Mouse (Mus musculus) cerebellum, adult 11-12 months (tissue): ENCODE data around the gene Lhfp.

Source experiments
- DNase-seq: peaks from one replicate; pipeline ENCODE4 v3.0.0; 2022

Gene Lhfp

GRCm38 (mm10) chr3:53284471-53285177, 243.3 kb downstream of the Lhfp start:
- DNase-seq: no peak

GRCm38 (mm10) chr3:53288662-53289061, 247.3 kb downstream of the Lhfp start:
- DNase-seq: no peak

- DNase-seq: no peak
Observed at GRCm38 (mm10) chr3:53289589-53290219, 248.4 kb downstream of the Lhfp start.

DNA sequence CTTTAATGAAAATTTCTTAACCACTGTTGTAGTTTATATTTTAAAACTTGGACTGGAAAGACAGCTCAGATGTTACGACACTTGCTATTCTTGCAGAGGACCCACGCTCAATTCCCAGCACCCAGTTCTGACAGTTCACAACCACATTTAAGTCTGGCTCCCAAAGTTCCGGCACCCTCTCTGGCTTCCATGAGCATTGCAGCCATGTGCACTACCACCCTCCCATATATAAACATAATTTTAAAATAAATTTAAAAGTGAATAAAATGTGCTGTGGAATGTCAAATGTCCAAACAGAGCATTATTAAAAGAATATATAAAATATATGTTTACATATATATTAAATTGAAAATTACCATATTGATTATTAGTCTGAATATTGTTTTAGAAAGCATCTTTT, 249.9 kb downstream of the Lhfp start:
- no peak for DNase-seq

GRCm38 (mm10) chr3:53291945-53292344, 250.6 kb downstream of the Lhfp start:
- DNase-seq: no peak

DNA sequence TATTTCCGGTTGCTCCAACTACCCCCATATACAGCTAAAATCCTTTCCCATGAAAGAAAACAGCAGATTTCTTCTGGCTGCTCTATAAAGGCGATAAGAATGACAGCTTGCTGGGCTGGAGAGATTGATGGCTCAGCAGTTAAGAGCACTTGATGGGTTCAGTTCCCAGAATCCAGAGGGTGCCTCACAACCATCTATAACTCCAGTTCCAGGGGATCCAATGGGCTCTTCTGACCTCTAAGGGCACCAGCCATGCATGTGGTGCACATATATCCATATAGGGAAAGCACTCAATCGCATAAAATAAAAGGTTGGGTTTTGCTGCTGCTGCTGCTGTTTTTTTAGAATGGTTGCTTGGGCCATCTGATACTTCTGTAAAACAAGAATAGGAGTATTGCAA, 251.1 kb downstream of the Lhfp start:
- DNase-seq: no peak

DNA sequence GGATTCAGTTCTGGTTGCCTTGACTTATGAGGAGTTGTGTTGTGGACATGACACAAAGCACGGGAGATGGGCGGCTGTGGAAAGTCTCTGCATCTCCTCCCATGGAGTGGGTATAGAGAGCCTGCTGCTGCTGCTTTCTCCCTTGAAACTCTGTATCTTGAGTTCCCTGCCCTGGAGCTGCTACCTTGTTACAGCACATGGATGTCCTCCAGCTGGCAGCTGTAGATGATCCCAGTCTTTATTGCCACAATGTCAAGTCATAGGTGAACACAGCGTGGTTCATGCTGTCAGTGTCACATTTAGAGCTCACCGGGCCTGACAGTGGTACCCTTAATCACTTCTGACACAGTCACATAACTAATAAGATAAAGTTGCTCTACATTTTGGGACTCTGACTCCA, 251.7 kb downstream of the Lhfp start:
- no peak for DNase-seq

- DNase-seq: no peak
Observed at GRCm38 (mm10) chr3:53293901-53294433, 252.6 kb downstream of the Lhfp start.

GRCm38 (mm10) chr3:53294855-53295254, 253.5 kb downstream of the Lhfp start:
- DNase-seq: no peak

DNA sequence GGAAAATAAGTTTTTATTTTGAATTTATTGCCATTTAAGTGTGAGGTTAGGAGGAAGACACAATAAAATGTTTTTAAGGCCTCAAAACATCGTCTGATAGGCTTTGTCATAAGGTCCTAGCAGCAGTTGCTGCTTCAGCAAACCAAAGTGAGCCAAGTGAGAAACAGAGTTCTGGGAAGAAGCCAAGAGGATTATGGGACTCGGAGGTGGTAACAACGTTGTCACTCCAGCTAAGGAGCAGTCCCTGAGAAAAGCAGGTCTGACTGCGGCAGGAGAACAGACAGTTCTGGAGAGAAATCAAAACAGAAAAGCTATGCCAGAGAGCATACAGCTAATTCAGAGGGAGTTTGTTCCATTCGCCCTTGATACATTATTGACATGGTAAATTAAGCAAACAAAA, 260.5 kb downstream of the Lhfp start:
- DNase-seq: no peak

DNA sequence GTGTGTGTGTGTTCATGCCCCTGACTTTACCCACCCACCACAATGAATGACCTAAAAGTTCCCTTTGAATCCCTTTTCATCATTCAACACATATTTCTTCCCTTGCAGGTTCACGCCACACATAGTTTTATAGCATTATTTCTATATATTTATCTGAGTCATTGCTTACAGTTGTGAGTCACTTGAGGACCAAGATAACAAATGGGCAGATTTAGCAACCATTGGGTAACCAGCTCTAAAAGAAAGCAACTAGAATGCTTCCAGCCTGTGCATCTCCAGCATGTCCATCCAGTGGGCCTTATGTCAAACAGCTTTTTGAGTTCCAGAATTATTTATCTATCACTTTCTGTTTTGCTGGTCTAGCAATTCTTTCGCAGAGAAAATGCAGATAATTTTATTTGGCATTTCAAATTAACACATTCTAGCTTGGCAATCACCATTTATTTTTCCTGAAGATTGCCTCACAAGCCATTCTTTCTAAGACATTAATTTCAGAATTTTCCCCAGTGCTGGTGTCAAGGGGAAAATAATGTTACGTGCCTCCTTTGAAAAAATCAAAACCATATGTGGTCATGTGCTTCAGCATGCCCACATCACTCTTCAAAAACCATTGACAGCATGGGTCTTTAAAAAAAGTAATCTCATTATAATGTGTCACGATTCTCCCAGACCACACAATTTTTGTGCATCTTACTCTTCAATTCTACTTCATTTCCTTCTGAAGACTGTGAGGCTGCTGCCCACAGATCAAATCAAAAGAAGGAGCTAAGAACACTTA, 263.0 kb downstream of the Lhfp start:
- DNase-seq: no peak

DNA sequence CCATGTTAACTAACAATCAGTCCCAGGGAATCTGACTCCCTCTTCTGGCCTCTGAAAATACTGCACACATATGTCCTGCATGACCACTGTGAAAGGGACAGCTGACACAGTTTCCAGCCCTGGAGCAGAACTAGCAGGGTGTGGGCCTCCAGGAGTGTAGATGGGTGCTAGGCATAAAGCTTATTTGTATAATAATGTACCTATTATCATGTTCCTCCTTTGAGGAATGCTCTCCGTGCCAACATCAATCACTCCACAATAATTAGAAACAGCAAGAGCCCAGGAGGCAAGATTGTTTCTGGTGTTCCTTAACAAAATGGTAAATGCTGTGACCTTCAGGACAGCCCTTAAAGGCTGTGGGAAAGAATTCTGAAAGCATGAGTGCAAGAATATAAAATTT, 264.5 kb downstream of the Lhfp start:
- DNase-seq: no peak

DNA sequence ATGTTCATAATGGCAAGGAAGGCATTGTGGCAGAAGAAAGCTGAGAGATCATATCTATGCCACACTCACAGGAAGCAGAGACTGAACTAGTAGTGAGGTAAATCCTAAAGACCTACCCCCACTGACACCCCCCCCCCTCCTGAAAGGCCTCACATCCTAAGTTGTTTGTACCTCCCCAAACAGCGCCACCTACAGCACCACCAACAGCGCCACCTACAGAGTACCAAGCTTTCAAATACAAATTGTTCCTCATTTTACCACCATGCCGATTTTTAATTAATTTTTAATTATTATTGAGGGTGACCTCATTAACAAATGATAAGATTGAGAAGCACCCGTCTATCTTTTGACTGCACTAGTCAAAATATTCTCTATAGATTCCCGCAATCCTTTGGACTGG, 267.3 kb downstream of the Lhfp start:
- DNase-seq: no peak

DNA sequence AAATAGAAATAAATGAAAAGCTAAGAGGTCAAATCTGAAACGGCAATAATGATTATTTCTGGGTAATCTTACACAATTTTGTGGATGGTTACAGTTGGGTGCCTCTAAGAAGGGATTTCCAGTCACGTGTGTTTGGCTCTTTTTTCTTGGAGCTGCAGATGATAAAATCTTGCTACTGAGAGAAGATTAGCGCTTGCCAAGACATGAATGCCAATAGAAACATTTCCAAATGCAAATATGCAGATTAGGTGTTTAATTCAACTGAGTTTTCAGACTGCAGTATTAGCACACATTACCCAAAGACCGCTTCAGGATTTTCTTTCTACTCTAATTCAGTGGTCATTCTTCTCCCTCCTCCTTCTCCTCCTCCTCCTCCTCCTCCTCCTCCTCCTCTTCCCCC, 268.8 kb downstream of the Lhfp start:
- DNase-seq: no peak

GRCm38 (mm10) chr3:53310615-53311014, 269.3 kb downstream of the Lhfp start:
- no peak for DNase-seq
